Comparison of ENCODE assay signal across 8 mouse cellular contexts in genomic region chr2:45105281-45105721, GRCm38 (mm10). TPM values are rescaled to one million over a fixed set of nuclear protein-coding genes. Genes with fewer than 3 reads are reported as not detected.
DNase-seq lines count a peak whose midpoint lies in the region; ATAC-seq and TF ChIP-seq lines count a peak whose summit lies in the region.
"Had no signal": no experiment of that assay in that cellular context is flagged by ENCODE, and none has a peak within 500 bp of the region (broad histone marks: within the 10 kb centered on the region; RNA-seq: fewer than 3 reads in every experiment).

No protein-coding gene starts in this region.

- intact Hi-C loops in gastrocnemius, postnatal 36 days (cut with DNase I) = loop anchor here (5.0 kb wide), 1 partner anchor 83 kb away; no protein-coding TSS in a partner anchor

- H3K9ac ChIP-seq in liver, adult 2 months (ENCODE audit: low read depth, low read length) = peak overlapping the region; percentile 26
- peak overlapping the region; percentile 53 for H3K9ac ChIP-seq in forebrain, embryonic 15.5 days (replicated peaks)
- H3K9ac ChIP-seq in intestine, embryonic 15.5 days = peak overlapping the region; percentile 0; the same call in 1 of the 2 replicates

- H3K36me3 ChIP-seq in liver, adult 2 months (ENCODE audit: control insufficient read depth, insufficient read depth, low read length) = peaks cover 2% of the 10 kb centered on the region; the same call in 1 of the 2 replicates
- no peaks in the 10 kb centered on the region for H3K36me3 ChIP-seq in forebrain, embryonic 15.5 days
- no peaks in the 10 kb centered on the region for H3K36me3 ChIP-seq in intestine, embryonic 15.5 days

- 43% methylated on average over 6 of the region's 6 CpGs for WGBS in liver, adult 2 months
- WGBS in forebrain, embryonic 15.5 days = 35% methylated on average over 6 of the region's 6 CpGs
- 52% methylated on average over 6 of the region's 6 CpGs for WGBS in intestine, embryonic 15.5 days
- WGBS in olfactory bulb, adult 2 months = 17% methylated on average over 6 of the region's 6 CpGs

- ATAC-seq in forebrain, embryonic 15.5 days (replicated peaks) = no peak
- ATAC-seq in intestine, embryonic 15.5 days = no peak
- no peak for ATAC-seq in megakaryocyte-erythroid progenitor cell, adult 5-6 weeks (replicated peaks; ENCODE audit: low FRiP score, low TSS enrichment, poor library complexity, severe bottlenecking)

- H3K79me2 ChIP-seq in liver, adult 2 months (ENCODE audit: control insufficient read depth, insufficient read depth, low read length) = no peaks in the 10 kb centered on the region; the same call in 1 of the 2 replicates

- TF ChIP-seq CTCF in liver, adult 2 months (IDR thresholded peaks at IDR 0.05; ENCODE audit: low read depth, low read length) = no peak
- TF ChIP-seq CTCF in olfactory bulb, adult 2 months (IDR thresholded peaks at IDR 0.05; ENCODE audit: insufficient read depth, low read depth, low read length) = no peak

- no peak overlapping the region for H3K4me3 ChIP-seq in liver, adult 2 months (ENCODE audit: insufficient read depth, low read depth, low read length)
- peak overlapping the region; percentile 26 for H3K4me3 ChIP-seq in forebrain, embryonic 15.5 days
- H3K4me3 ChIP-seq in intestine, embryonic 15.5 days (replicated peaks) = peak overlapping the region; percentile 5; the same call in 1 of the 2 replicates
- H3K4me3 ChIP-seq in olfactory bulb, adult 2 months (ENCODE audit: insufficient read depth, low read depth, low read length) = peak overlapping the region; percentile 32

- H3K4me1 ChIP-seq in liver, adult 2 months (ENCODE audit: control insufficient read depth, insufficient read depth, low read length) = no peaks in the 10 kb centered on the region; the same call in 1 of the 2 replicates
- H3K4me1 ChIP-seq in forebrain, embryonic 15.5 days = peaks cover 72% of the 10 kb centered on the region
- H3K4me1 ChIP-seq in intestine, embryonic 15.5 days (replicated peaks) = peaks cover 7% of the 10 kb centered on the region; the same call in 1 of the 2 replicates
- peaks cover 11% of the 10 kb centered on the region; the same call in 1 of the 2 replicates for H3K4me1 ChIP-seq in olfactory bulb, adult 2 months (ENCODE audit: control insufficient read depth, insufficient read depth, low read length)

- H3K9me3 ChIP-seq in forebrain, embryonic 15.5 days = no peaks in the 10 kb centered on the region
- H3K9me3 ChIP-seq in intestine, embryonic 15.5 days = no peaks in the 10 kb centered on the region

- peak overlapping the region; percentile 23 for H3K27ac ChIP-seq in liver, adult 2 months (replicated peaks; ENCODE audit: insufficient read depth, low read depth, low read length)
- H3K27ac ChIP-seq in forebrain, embryonic 15.5 days (replicated peaks) = peak overlapping the region; percentile 81
- 0 out of 2 replicates have a peak overlapping the region, but pooled peaks have one; percentile 37 for H3K27ac ChIP-seq in intestine, embryonic 15.5 days
- peak overlapping the region; percentile 88 for H3K27ac ChIP-seq in olfactory bulb, adult 2 months (ENCODE audit: insufficient read depth, low read depth, low read length)

- no peak for TF ChIP-seq POLR2A in liver, adult 2 months (IDR thresholded peaks at IDR 0.05; ENCODE audit: extremely low read depth, insufficient read depth, low read length)
- no peak for TF ChIP-seq POLR2A in olfactory bulb, adult 2 months (IDR thresholded peaks at IDR 0.05; ENCODE audit: insufficient read depth, low read depth, low read length)

- no peak for DNase-seq in liver, adult 2 months (ENCODE audit: extremely low read depth, low read depth, low spot score)
- no peak for DNase-seq in liver
- no peak for DNase-seq in gastrocnemius, postnatal 36 days
- DNase-seq: cerebellum, postnatal 36 days had no signal

- H3K4me2 ChIP-seq in forebrain, embryonic 15.5 days (replicated peaks) = peak overlapping the region; percentile 70
- H3K4me2 ChIP-seq in intestine, embryonic 15.5 days (replicated peaks) = peak overlapping the region; percentile 42

- peaks cover 6% of the 10 kb centered on the region; the same call in 1 of the 2 replicates for H3K27me3 ChIP-seq in liver, adult 2 months (ENCODE audit: control insufficient read depth, insufficient read depth, low read length)
- no peaks in the 10 kb centered on the region for H3K27me3 ChIP-seq in forebrain, embryonic 15.5 days
- H3K27me3 ChIP-seq in intestine, embryonic 15.5 days (replicated peaks) = peaks cover 10% of the 10 kb centered on the region; the same call in 1 of the 2 replicates

RNA-seq across cellular contexts. Expression of gene Zeb2, which starts 11.9 kb away (rescaled TPM):
- 15.5 and 16.8 TPM in 2 replicates for total RNA-seq in liver, adult 2 months (2014; rRNA removed)
- 1.7 and 4.9 TPM in 2 replicates for polyA plus RNA-seq in liver, adult 2 months (2012; rRNA removed)
- polyA plus RNA-seq in forebrain, embryonic 15.5 days (2015; fragmentation: Nextera tagmentation; extraction: Ambion mirVana) = 106 and 119 TPM in 2 replicates
- polyA plus RNA-seq in intestine, embryonic 15.5 days (2015; fragmentation: Nextera tagmentation; extraction: Ambion mirVana) = 34.5 and 37.4 TPM in 2 replicates
- 125 and 1,127 TPM in 2 replicates for polyA plus RNA-seq in olfactory bulb, adult 2 months (2012; ENCODE audit: insufficient read depth, insufficient read length, low replicate concordance, missing spikeins)
- 118 and 125 TPM in 2 replicates for total RNA-seq in megakaryocyte-erythroid progenitor cell, adult 5-6 weeks (2014; fragmentation: Nextera tagmentation)
- 113 and 119 TPM in 2 replicates for total RNA-seq in megakaryocyte-erythroid progenitor cell, adult 5-6 weeks (2017)
- total RNA-seq in gastrocnemius, postnatal 36 days (2021) = 10 to 100 TPM; 29.1 to 30.4 TPM

Comparison
In these comparisons a context has a peak if more than half of its experiments do, and no peak if none do; other contexts are left out.
1. H3K27ac ChIP-seq: peak in every context shown above with its lines; median percentile 88 in olfactory bulb, adult 2 months; 81 in forebrain, embryonic 15.5 days; 37 in intestine, embryonic 15.5 days; 23 in liver, adult 2 months.
2. H3K9ac ChIP-seq: peak in every context shown above with its lines; median percentile 53 in forebrain, embryonic 15.5 days; 26 in liver, adult 2 months; 0 in intestine, embryonic 15.5 days.